Mouse (Mus musculus) heart, postnatal 25 days (tissue): ENCODE measurements around the gene Runx2. TPM values are rescaled to one million over a fixed set of nuclear protein-coding genes. Genes with fewer than 3 reads are reported as not detected.

Experiments used
- DNase-seq: peaks from one replicate; pipeline ENCODE4 v3.0.0; 2022; ENCODE audit warnings: low spot score
- intact Hi-C: fragments of 180-260 bp; cut with DNase I; formaldehyde crosslinking; loops from one replicate; pipeline ENCODE4 v1.15.1; 2025
- total RNA-seq, 2 experiments: library from RNA; stranded (reverse); gene quantifications; 2 replicates each; pipeline ENCODE4 v1.2.3; 2021

Runx2 gene
- total RNA-seq, result under 1 TPM; 0.26 to 0.48 TPM

DNA sequence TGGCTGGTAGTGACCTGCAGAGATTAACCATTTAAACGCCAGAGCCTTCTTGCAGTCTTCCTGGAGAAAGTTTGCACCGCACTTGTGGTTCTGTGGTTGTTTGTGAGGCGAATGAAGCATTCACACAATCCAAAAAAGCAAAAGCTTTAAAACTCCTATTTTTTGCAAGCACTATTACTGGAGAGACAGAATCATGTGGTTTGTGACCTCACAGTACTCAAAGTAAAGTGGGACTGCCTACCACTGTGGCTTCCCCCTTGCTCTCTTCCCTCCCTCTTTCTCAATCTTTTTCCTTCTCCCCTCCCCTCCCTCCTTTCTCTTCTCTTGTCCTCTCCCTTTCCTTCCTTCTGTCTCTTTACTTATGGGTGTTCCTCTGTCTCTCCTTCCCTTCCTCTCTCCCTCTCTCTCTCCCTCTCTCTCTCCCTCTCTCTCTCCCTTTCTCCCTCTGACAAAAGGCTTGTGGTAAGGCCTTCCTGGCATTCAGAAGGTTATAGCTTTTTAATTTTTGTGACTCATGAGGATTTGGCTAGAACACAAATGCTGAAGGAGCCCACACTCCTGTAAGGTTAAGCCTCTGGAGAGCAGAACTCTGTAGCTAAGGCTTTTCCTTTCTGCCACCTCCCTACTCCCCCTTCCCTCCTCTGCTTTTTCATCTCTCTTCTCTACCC lies at the start of gene Runx2:
TSS of gene Runx2 (minus strand) at position 290 of the 668 bp plus-strand sequence.
- intact Hi-C loops, result no loop called here
- DNase-seq, result no peak

DNA sequence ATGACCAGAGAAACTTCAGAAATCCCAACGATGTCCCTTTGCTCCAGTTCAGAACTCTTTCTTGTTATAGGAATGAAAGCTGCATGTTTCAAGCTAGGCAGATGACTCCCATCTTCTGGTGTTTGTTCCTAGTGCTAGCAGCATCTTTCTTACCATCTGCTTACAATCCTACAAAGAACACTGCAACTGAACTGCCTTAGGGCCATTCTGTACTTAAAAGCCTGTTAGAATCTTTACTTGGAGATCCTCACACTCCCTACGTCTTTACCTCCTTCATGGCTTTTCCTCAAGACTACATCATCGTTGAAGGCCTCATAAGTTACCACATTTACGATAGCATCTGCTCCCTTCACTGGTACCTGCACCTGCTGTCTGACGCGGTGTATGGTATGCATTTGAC lies 48.6 kb upstream of the Runx2 start:
- intact Hi-C loops, result no loop called here
- DNase-seq, result no peak

DNA sequence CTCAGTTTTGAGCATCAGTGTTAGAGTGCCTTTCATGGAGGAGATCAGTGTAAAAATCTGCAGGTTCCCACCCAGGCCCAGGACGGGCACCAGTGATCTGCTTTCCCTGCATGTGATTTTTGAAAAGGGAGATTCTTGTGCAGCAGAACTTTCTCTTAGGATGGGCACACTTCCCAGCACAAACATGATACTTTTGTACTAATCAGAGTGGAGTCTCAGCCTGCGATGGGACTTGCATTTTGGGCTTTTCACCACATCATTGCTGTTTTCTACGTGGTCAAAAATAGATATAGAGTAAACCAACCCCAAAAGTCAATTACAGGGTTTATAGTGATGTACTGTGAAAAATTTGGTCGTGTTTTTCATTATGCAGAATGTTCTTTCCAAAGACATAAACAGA lies 27.6 kb upstream of the Runx2 start:
- DNase-seq, result no peak
- intact Hi-C loops, result no loop called here

DNA sequence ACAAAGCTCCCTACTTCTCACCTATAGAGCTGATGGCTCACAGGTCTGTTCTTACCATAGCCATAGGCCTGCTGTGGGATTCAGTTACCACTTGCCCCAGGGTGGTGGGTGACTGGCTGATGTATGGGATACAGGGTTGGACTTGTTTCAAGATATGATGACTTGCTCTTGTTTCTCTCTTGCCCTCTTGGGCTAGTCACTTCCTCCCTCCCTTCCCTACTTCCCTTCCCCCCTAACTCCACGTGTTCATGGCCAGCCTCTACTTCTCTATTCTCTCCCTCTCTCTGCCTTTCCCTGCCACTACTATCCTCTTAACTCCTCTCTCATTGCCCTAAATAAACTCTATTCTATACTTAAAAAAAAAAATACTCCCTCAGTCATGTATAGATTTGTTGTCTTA lies 16.6 kb upstream of the Runx2 start:
- intact Hi-C loops, result no loop called here

DNA sequence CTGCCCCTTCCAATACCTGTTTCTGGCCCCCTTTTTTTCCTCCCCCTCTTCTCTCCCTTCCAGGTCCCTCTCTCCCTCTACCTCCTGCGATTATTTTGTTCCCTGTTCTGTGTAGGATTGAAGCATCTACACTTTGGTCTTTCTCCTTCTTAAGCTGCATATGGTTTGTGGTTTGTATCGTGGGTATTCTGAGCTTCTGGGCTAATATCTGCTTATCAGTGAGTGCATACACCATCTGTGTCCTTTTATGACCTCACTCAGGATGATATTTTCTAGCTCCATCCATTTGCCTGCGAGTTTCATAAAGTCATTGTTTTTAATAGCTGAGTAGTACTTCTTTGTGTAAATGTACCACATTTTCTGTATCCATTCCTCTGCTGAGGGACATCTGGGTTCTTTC lies 15.0 kb upstream of the Runx2 start:
- no peak for DNase-seq
- intact Hi-C loops, result no loop called here

More for the DNA sequence above, 16.6 kb upstream of the Runx2 start:
- no peak for DNase-seq

DNA sequence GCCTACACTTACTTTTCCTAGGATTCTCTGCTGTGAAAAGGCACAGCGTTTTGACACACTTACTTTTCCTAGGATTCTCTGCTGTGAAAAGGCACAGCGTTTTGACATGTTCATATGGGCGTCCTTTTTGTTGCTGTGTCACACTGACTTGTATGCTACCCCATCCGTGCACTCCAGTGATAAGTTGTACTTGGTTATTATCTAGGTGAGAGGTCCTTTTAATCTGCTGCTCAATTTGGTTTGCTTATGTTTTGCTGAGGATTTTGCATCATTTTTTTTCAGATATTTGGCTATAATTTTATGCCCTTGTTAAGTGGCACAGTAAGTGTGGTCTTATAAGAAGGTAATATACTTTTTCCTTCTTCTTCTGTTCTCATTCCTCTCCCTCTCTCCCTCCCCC lies 13.4 kb upstream of the Runx2 start:
- DNase-seq, result no peak
- intact Hi-C loops, result no loop called here

DNA sequence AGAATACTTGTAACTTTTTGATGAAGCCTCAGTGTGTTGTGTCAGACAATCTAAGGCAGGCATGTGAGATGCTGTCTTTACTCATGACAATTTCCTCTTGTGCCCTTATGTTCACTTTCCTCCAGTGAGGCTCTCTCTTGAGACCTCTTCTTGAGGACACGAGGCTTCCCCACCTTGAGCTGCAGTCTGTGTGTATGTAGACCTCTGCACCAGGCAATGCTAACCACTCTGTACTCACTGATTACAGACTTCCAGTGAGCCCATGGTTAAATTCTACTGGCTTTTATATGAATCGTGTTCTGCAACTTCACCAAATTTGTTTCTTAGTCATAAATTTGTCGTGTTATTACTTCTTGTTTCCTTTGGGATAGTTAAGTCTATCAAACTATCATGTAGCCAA lies 12.5 kb upstream of the Runx2 start:
- no peak for DNase-seq
- intact Hi-C loops, result no loop called here

DNA sequence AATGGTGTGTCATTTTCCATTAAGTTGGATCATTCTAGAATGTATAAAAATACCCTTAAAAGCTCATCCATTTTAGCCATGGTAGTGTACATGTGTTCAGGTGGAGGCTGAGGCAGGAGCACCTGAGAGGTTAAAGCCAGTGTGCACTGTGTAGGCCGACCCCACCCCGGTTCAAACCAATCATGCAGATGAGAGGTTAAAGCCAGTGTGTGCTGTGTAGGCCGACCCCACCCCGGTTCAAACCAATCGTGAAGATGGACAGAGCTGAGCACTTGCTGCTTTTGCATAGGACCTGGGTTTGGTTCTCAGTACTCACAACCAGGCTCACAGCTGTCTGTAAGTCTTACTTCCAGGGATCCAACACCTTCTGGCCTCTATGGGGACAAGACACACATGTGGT lies 7.3 kb upstream of the Runx2 start:
- intact Hi-C loops, result no loop called here

DNA sequence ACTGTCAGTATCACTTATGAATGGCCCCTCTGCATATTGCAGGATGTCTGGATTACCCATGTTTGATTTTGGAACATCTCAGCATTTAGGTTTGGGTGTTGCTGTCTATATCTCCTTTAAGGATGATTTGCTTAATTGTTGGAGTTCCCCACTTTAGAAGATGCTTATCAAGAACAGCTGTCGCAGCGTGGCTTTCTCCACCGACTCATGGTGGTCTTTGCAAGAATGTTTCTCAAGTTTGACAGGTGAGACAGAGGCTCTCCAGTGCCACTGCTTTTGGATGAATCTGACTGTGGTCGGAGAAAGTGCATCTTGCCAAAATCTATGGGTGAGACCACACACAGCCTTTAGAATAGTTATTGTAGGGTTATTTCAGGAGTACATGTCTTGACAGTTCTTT lies 5.2 kb upstream of the Runx2 start:
- DNase-seq, result no peak
- intact Hi-C loops, result no loop called here

More for the DNA sequence above, 7.3 kb upstream of the Runx2 start:
- no peak for DNase-seq

DNA sequence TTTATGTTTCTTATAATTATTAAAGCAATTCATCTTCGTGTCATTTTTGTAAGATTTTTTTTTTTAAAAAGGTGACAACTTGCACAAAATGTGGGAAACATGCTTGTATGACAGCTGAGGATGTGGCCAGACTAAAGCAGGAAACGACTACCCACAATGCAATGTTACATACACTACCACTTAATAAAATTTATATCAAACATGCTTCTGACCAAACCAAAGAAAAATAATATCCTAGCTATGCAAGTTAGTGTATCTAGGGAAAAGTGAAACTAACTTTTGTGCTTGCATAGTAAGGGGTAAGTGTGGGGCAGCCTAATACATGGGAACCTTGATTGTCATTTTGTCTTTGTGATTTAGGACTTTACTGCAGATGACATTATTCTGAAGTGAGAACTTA lies 4.2 kb upstream of the Runx2 start:
- no peak for DNase-seq

DNA sequence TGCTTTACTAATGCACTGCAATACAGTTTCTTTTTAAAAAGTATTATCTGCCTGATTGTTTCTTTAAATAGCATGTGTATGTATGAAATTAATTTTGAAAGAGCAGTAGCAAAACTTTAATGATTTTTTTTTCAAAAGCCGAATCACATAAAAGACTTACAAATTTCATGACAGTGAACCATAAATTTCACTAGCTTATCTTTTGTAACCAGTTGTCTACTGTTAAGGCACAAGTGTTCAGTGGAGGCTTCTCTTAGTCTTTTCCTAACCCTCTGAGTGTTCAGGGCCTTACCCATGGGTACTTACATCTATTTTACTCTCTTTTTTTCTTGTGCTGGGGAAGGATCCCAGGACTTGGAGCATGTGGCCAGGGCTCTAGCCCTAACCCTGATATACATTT lies 7.6 kb downstream of the Runx2 start:
- no peak for DNase-seq
- intact Hi-C loops, result no loop called here

More for the DNA sequence above, 4.2 kb upstream of the Runx2 start:
- intact Hi-C loops, result no loop called here

DNA sequence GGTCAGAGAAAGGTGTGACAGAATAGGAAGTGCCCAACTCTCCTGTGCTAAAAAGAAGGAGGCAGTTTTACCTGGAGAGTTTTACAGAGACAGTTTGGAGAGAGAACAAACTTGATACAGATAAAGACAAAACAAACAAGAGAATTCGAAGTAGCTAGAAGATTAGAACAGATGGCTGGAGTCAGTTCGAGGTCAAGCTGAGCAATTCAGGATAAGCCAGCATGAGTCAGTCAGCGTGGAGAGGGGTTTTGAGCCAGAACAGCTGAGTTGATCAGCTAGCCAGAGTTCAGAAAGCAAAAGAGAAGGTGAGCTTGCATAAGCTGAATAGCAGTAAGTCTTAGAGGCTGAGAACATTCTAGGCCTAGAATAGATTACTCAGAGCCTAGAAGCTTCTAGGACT lies 17.3 kb downstream of the Runx2 start:
- no peak for DNase-seq
- intact Hi-C loops, result no loop called here

DNA sequence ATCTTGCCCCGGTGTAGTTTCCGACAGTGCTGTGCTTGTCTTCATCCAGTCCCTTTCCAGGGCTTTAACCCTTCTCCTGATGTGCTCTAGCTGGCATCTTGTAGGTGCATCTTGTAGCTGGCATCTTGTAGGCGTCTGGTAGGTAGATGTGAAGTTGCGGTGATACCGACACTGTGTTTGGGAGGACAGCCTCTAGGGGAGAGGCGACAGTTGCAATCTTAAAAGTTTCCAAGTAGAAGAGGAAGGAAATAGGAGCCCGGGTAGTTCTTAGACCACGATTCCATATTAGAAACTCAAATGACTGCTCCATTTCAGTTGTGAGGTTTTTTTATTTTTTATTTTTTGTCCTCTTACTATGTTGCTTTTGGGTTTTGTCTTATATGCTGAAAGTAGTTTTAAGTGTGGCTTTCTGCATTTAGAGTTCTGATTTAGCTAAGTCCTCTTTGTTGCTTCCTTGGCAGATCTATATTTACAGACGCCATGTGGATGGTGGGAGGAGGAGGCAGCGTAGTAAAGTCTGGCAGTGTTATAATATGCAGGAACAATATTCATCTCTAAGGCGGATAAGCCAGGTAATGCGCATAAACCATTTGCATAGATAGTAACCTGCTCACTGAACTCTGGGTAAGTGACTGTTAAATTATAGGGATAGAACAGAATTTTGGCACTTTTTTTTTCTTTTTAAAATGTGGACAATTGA lies 22.2 kb downstream of the Runx2 start:
- DNase-seq, result no peak
- intact Hi-C loops, result no loop called here

DNA sequence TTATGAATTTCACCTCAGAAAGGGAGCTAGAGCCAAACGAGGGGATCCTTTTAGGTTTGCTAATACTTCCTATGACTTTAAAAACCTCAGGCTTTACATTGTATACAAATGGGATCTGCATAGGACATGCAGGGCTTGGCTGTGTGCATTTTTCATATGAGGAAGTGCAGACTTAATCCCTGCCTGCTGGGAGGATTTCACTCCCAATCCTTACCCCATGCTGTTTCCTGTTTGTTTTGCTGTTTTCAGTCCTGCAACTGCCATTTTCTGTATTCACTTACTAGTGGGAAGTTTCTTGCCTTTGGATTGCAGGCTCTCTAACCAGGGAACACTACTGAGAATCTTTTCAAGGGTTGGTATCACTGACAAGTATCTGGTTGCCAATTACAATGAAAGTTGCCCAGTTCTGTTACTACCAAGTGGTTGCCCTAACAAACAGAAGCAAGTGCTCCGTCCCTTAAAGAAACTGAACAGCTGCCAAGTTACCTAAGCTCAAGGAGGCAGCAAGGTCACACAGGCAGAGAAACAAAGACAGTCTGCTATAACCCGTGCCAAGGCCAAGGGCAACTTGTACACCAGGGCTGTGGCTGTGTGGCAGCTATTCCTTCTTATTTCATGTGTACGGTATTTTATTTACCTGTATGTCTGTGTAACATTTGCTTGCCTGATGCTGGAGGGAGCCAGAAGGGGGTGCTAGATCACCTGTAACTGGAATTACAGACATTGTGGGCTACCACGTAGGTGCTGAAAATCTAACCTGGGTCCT lies 25.4 kb downstream of the Runx2 start:
- intact Hi-C loops, result no loop called here
- no peak for DNase-seq

DNA sequence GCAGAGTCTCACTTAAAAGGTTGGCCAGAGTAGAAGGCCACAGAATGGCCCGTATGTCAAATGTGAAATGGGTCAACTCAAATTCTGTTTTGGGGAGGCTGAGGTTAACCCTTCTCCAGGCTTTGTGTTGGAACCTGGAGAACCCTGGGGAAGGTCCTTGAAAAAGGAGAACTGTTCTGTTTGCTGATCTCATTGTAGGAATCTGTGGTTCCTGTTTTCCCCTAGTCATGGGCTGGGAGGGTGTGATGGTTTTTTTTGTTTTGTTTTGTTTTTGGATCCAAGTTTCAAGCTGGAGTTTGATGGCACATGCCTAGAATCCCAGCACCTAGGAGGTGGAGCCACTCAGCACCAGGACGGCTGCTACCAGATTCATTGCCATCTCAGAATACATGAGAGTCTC lies 31.5 kb downstream of the Runx2 start:
- intact Hi-C loops, result no loop called here
- DNase-seq, result no peak

DNA sequence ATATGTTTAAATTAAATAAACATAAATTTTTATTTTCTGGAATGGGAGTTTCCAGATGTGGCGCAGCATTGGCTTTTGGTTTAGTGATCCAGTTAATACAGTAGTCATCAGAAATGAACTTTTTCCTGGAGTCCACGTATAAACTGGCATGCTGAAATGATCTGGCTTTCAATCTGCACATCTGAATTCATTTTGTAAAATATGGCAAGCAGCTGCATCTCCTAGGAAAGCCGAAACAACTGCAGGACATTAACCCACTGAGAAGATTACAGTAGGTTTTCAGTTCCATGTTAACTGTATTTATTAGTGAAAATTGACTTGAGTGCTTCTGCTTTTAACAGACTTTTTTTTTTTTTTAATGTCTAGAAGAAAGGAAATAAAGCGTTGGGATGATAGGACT lies 32.2 kb downstream of the Runx2 start:
- intact Hi-C loops, result no loop called here
- DNase-seq, result no peak

DNA sequence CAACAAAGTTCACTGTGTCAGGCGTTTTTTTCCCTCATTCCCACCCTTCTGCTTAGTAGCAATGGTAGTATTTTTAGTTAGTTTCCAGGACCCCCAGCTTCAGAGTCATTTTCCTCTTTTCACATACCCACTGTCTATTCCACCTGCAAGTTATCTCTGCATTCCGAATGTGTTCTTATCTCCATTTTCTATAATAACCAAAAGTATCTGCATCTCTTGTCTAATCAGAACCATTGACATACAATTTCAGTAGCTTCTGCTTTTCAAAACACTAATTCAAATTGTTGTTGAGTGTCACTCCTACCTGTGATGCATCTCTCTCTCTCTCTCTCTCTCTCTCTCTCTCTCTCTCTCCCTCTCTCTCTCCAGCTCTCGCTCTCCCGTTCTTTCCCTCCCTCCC lies 34.2 kb downstream of the Runx2 start:
- intact Hi-C loops, result no loop called here

DNA sequence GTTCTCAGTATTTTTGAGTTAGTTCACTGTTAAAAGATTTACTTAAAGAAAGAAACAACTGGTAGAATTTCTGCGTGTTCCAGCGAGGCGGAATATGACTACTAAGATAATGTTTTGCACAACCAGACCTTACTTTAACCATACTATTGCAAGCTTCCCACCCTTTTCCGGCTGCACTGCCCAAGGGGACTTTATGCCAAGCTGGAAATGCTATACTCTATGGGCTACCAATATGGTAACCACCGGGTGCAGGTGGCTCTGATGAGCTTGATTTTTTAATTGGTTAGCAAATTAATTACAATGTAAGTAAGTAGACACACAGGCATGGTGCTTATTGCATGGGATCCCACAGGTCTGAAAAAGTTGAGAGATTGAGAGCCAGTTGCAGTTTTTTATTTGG lies 36.5 kb downstream of the Runx2 start:
- DNase-seq, result no peak
- intact Hi-C loops, result no loop called here

More for the DNA sequence above, 34.2 kb downstream of the Runx2 start:
- DNase-seq, result no peak

DNA sequence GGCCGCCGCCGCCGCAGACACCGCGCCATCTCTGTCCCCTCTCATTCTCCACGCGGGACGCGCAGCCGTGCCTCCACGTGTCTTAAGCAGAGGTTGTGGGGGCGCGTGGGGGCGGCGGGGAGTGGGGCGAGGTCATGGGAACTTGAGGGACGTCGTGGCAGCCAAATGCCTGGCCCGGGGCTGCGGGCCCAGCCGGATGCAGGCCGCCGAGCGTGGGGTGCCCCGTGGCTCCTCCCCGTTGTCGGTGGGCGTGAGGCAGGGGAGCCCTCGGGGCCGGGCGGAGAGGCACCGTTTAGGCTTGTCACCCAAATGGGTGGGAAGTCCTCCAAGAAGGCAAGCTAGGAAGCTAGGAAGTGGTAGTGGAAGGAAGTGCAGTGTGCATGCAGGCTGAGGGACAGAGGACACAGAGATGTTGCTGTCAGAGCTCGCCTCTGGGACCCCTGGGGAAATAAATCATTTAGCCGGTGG lies 37.2 kb downstream of the Runx2 start:
- peak; percentile 54 for DNase-seq
- intact Hi-C loops, result loop anchor here (2.0 kb wide), 1 partner anchor 43 kb away; no protein-coding TSS in a partner anchor

DNA sequence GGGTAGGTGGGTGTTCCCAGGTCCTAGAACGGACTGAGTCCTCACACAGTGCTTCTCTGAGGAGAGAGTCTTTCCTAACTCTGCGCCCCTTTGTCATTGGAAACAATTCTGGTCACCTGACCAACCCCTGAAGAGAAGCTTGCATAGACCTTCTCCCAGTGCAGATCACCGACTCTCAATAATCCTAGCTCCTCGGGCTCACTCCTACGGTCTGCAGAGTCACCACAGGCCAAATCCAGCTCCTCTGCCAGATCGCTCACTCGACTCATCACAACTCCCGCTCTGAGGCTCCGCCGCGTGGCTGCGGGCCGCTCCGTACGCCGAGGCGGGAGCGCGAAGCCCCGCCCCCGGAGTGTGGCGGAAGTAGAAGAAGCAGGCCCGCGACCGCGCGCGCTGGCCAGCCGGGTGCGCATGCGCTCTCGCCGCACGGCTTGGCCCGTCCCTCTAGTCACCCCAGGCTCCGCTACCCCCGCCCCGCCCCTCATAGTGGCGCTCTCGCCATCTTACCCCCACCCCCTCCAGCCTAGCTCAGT lies 37.8 kb downstream of the Runx2 start, which contains the start of gene Supt3:
TSS of gene Supt3 (plus strand) at position 415 of the 533 bp plus-strand sequence.
- peak; percentile 90 for DNase-seq
- intact Hi-C loops, result loop anchor here (2.0 kb wide), 1 partner anchor 42 kb away; no protein-coding TSS in a partner anchor
